ENCODE assay signal across 8 mouse cellular contexts in genomic region chr1:154032669-154033099, GRCm38 (mm10).
DNase-seq lines count a peak whose midpoint lies in the region; ATAC-seq and TF ChIP-seq lines count a peak whose summit lies in the region.

No protein-coding gene starts in this region.

- no peak overlapping the region for H3K27ac ChIP-seq in intestine, embryonic 16.5 days (ENCODE audit: low read length)
- H3K27ac ChIP-seq in spleen, adult 2 months (ENCODE audit: insufficient read depth, low read length), result peak overlapping the region; percentile 43; the same call in 1 of the 2 replicates

- peak overlapping the region; percentile 26; the same call in 1 of the 2 replicates for H3K4me3 ChIP-seq in intestine, embryonic 16.5 days (ENCODE audit: low read length)
- H3K4me3 ChIP-seq in spleen, adult 2 months (ENCODE audit: extremely low read depth, insufficient read depth, insufficient read length), result no peak overlapping the region

- no peaks in the 10 kb centered on the region for H3K27me3 ChIP-seq in intestine, embryonic 16.5 days (replicated peaks; ENCODE audit: control insufficient read depth, insufficient read depth, low read length)
- no peaks in the 10 kb centered on the region; the same call in 1 of the 2 replicates for H3K27me3 ChIP-seq in spleen, adult 2 months (ENCODE audit: control insufficient read depth, insufficient read depth, low read length)

- H3K4me1 ChIP-seq in intestine, embryonic 16.5 days (ENCODE audit: control insufficient read depth, insufficient read depth, low read length), result peaks cover 12% of the 10 kb centered on the region
- H3K4me1 ChIP-seq in spleen, adult 2 months (ENCODE audit: control insufficient read depth, insufficient read depth, insufficient read length), result peaks cover 2% of the 10 kb centered on the region; the same call in 1 of the 2 replicates

- TF ChIP-seq CTCF in spleen, adult 2 months (IDR thresholded peaks at IDR 0.05; ENCODE audit: extremely low read depth, insufficient read depth, insufficient read length, insufficient replicate concordance), result peak; percentile 16; the same call in 1 of the 2 replicates

- peak overlapping the region; percentile 39; the same call in 1 of the 2 replicates for H3K9ac ChIP-seq in intestine, embryonic 16.5 days (ENCODE audit: low read depth, low read length)

- no peak for TF ChIP-seq POLR2A in spleen, adult 2 months (IDR thresholded peaks at IDR 0.05; ENCODE audit: low read depth, low read length)

- WGBS in intestine, embryonic 16.5 days, result 14% methylated on average over 14 of the region's 14 CpGs
- WGBS in spleen, adult 2 months, result 7% methylated on average over 14 of the region's 14 CpGs

- H3K36me3 ChIP-seq in intestine, embryonic 16.5 days (ENCODE audit: control insufficient read depth, insufficient read depth, low read length), result no peaks in the 10 kb centered on the region
- H3K36me3 ChIP-seq in spleen, adult 2 months (ENCODE audit: control insufficient read depth, insufficient read depth, low read length), result no peaks in the 10 kb centered on the region

- peak; percentile 25; the same call in 1 of the 2 replicates for ATAC-seq in intestine, embryonic 16.5 days
- peak; percentile 33; the same call in 1 of the 2 replicates for ATAC-seq in megakaryocyte-erythroid progenitor cell, adult 5-6 weeks (replicated peaks; ENCODE audit: low FRiP score, low TSS enrichment, poor library complexity, severe bottlenecking)
- ATAC-seq in monocyte, adult 5-6 weeks (replicated peaks; ENCODE audit: insufficient number of reproducible peaks, low FRiP score, low TSS enrichment, poor library complexity, severe bottlenecking), result no peak

- no peaks in the 10 kb centered on the region for H3K9me3 ChIP-seq in intestine, embryonic 16.5 days (ENCODE audit: control insufficient read depth, low read length)

- peak; percentile 90 for DNase-seq in adrenal gland, postnatal 10 days
- peak; percentile 52 for DNase-seq in embryo, embryonic 11.5 days (ENCODE audit: low read depth, low spot score)
- peak; percentile 62 for DNase-seq in gastrocnemius, postnatal 25 days
- peak; percentile 74 to 84 for DNase-seq in left cerebral cortex, postnatal 14 days (ENCODE audit: low spot score in 2 of 2)
- DNase-seq in spleen, adult 2 months (ENCODE audit: low read depth in 1 of 2, low spot score in 2 of 2), result peak in 1 of 2 experiments; percentile 37

- intact Hi-C loops in left cerebral cortex, postnatal 14 days (cut with DNase I), result loop anchor here (1.0 to 5.0 kb wide), 3 partner anchors 85 to 145 kb away; no protein-coding TSS in a partner anchor

- peak overlapping the region; percentile 42; the same call in 1 of the 2 replicates for H3K4me2 ChIP-seq in intestine, embryonic 16.5 days (ENCODE audit: low read depth, low read length)
